Mouse (Mus musculus): ENCODE results near the gene Tbcc.

DNA sequence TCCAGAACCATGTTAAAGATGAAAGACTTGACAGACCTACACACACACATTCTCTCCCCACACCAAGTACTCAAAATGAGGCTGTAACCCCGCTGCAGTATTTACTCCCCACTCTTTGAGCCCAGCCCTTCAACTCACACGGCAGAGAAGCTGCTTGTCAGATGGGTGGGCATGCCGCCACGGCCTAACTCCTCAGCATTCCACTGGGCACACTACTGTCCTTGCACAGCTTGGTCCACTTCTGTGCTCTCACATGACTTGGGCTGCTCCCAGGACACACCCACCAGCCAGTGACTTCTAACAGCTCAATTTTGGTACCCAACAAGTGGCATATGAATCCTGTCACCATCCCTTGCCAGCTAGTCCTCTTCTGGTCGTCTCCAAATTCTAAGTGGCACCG, 37.2 kb upstream of the Tbcc start:
- TF ChIP-seq POLR2A (IDR thresholded peaks at IDR 0.05; ENCODE audit: control insufficient read depth in 1 of 2, insufficient read depth in 1 of 2, low read depth in 1 of 2, low read length in 2 of 2, poor library complexity in 1 of 2), result 0 out of 4 replicates have a peak, but pooled peaks of 1 of the 2 experiments have one; percentile 18
- no peak for TF ChIP-seq USF2 (IDR thresholded peaks at IDR 0.05; ENCODE audit: borderline replicate concordance in 1 of 2, insufficient read depth in 1 of 2, low read depth in 1 of 2, low read length in 2 of 2)
- TF ChIP-seq MEF2A (IDR thresholded peaks at IDR 0.05; ENCODE audit: extremely low read depth, insufficient replicate concordance, low read depth, low read length, poor library complexity, severe bottlenecking), result no peak
- TF ChIP-seq ZNF384 (IDR thresholded peaks at IDR 0.05; ENCODE audit: low read depth, low read length), result no peak
- TF ChIP-seq GATA1 (IDR thresholded peaks at IDR 0.05; ENCODE audit: low read depth, low read length), result no peak
- TF ChIP-seq CTCF (IDR thresholded peaks at IDR 0.05 in 2 of 3, conservative IDR thresholded peaks at IDR 0.05 in 1 of 3; ENCODE audit: control insufficient read depth in 1 of 3, insufficient read depth in 1 of 3, low read depth in 2 of 3, low read length in 3 of 3, poor library complexity in 1 of 3, severe bottlenecking in 1 of 3), result no peak
- no peak for TF ChIP-seq GABPA (IDR thresholded peaks at IDR 0.05; ENCODE audit: low read depth, low read length)

Data from MEL (cell line).